Mouse (Mus musculus) heart, adult 2 months (tissue): ENCODE results near the gene Pnn. TPM values are rescaled to one million over a fixed set of nuclear protein-coding genes. Genes with fewer than 3 reads are reported as not detected.

ENCODE experiments used
- DNase-seq, 2 experiments: peaks; one replicate each; pipeline ENCODE4 v3.0.0; 2021
- H3K27ac ChIP-seq: fragments of 200-600 bp; 2 replicates; pipeline ENCODE4 v1.8.1; 2022
- H3K27me3 ChIP-seq: fragments of 200-500 bp; 2 replicates; pipeline ENCODE4 v1.6.1; 2012; ENCODE audit warnings: mild to moderate bottlenecking, low read length, inconsistent platforms, mixed read lengths; ENCODE audit not compliant: control insufficient read depth, insufficient read depth
- H3K36me3 ChIP-seq: fragments of 200-500 bp; 2 replicates; pipeline ENCODE4 v1.6.1; 2012; ENCODE audit warnings: low read length, inconsistent platforms; ENCODE audit not compliant: control insufficient read depth, insufficient read depth
- H3K4me1 ChIP-seq: fragments of 200-500 bp; 2 replicates; pipeline ENCODE4 v1.6.1; 2011; ENCODE audit warnings: low read length; ENCODE audit not compliant: control insufficient read depth, insufficient read depth
- H3K4me3 ChIP-seq: fragments of 200-600 bp; 2 replicates; pipeline ENCODE4 v1.8.1; 2022
- H3K79me2 ChIP-seq: fragments of 200-500 bp; replicated peaks from 2 replicates; pipeline ENCODE4 v1.6.1; 2012; ENCODE audit warnings: mild to moderate bottlenecking, inconsistent platforms, low read length, moderate library complexity, mixed read lengths; ENCODE audit not compliant: control insufficient read depth, insufficient read depth
- H3K9ac ChIP-seq: fragments of 200-500 bp; 2 replicates; pipeline ENCODE4 v1.6.1; 2012; ENCODE audit warnings: low read depth, mild to moderate bottlenecking, control low read depth, inconsistent platforms, low read length, mixed read lengths
- CTCF ChIP-seq: fragments of 200-600 bp; IDR thresholded peaks from 2 replicates; pipeline ENCODE4 v1.8.1; 2022; ENCODE audit warnings: antibody characterized with exemption, mild to moderate bottlenecking, moderate library complexity
- EP300 ChIP-seq: fragments of 200-500 bp; IDR thresholded peaks from 2 replicates; pipeline ENCODE4 v1.6.1; 2011; ENCODE audit warnings: low read depth, low read length, control low read depth; ENCODE audit not compliant: insufficient read depth
- POLR2A ChIP-seq: fragments of 200-500 bp; IDR thresholded peaks from 2 replicates; pipeline ENCODE4 v1.6.1; 2011; ENCODE audit warnings: mild to moderate bottlenecking, low read depth, low read length, control low read depth; ENCODE audit not compliant: insufficient read depth
- WGBS: fragments of 180-500 bp; shearing (Covaris S2); methylation state at CpG from one replicate; pipeline ENCODE4 v1.1.7; 2018; 5-methylcytosine and 5-hydroxymethylcytosine counted together
- intact Hi-C: fragments of 180-260 bp; cut with DNase I; formaldehyde crosslinking; loops from one replicate; pipeline ENCODE4 v1.15.1; 2025
- polyA plus RNA-seq: library from polyadenylated mRNA; depleted of rRNA; stranded (reverse); fragments of >200 nt; gene quantifications from 2 replicates; pipeline ENCODE4 v1.2.3, GENCODE M21; 2012
- total RNA-seq, 2 experiments: library from RNA; stranded (reverse); gene quantifications; 2 replicates each; pipeline ENCODE4 v1.2.3; 2021

Pnn gene
- total and polyA plus RNA-seq, 3 experiments: 7.6 to 27.0 (median 22.5) TPM

GRCm38 (mm10) chr12:59039971-59040844 is 26.5 kb upstream of the Pnn start:
- Histone ChIP-seq H3K4me1 (peaks cover 2% of the 10 kb centered on the region), H3K27me3 (no peaks in the 10 kb centered on the region), H3K79me2 (no peaks in the 10 kb centered on the region), H3K4me3 (peak overlapping the region; percentile 23; the same call in 1 of the 2 replicates), H3K9ac (peak overlapping the region; percentile 80), H3K27ac (peak overlapping the region; percentile 63), H3K36me3 (no peaks in the 10 kb centered on the region; the same call in none of the 2 replicates)
- TF ChIP-seq EP300 (0 out of 2 replicates have a peak, but pooled peaks have one; percentile 29), CTCF (no peak), POLR2A (peak; percentile 53; the same call in 1 of the 2 replicates)
- 14% methylated on average over 23 of the region's 23 CpGs for WGBS
- intact Hi-C loops: no loop called here
- peak; percentile 37 to 46 for DNase-seq

- TF ChIP-seq EP300: no peak
- TF ChIP-seq POLR2A: no peak
- TF ChIP-seq CTCF: no peak
- Histone ChIP-seq H3K9ac (no peak overlapping the region), H3K79me2 (no peaks in the 10 kb centered on the region), H3K27ac (no peak overlapping the region), H3K27me3 (no peaks in the 10 kb centered on the region), H3K4me3 (no peak overlapping the region), H3K4me1 (peaks cover 2% of the 10 kb centered on the region), H3K36me3 (no peaks in the 10 kb centered on the region; the same call in none of the 2 replicates)
- intact Hi-C loops: no loop called here
- 39% methylated on average over 7 of the region's 7 CpGs for WGBS
- DNase-seq: no peak
Observed at GRCm38 (mm10) chr12:59040851-59041250, 25.8 kb upstream of the Pnn start.

- Histone ChIP-seq H3K4me3 (no peak overlapping the region), H3K36me3 (peaks cover 6% of the 10 kb centered on the region), H3K4me1 (no peaks in the 10 kb centered on the region; the same call in 1 of the 2 replicates), H3K9ac (no peak overlapping the region), H3K27ac (no peak overlapping the region), H3K27me3 (no peaks in the 10 kb centered on the region), H3K79me2 (peaks cover 11% of the 10 kb centered on the region)
- no peak for DNase-seq
- no peak for TF ChIP-seq POLR2A
- no peak for TF ChIP-seq EP300
- no peak for TF ChIP-seq CTCF
- 85% methylated on average over 3 of the region's 3 CpGs for WGBS
- intact Hi-C loops: no loop called here
Observed at GRCm38 (mm10) chr12:59052470-59052869, 14.2 kb upstream of the Pnn start.

- H3K27me3 ChIP-seq: no peaks in the 10 kb centered on the region
- no peak overlapping the region for H3K4me3 ChIP-seq
- 75% methylated on average over 5 of the region's 5 CpGs for WGBS
- no peak overlapping the region for H3K9ac ChIP-seq
- no peak overlapping the region for H3K27ac ChIP-seq
- peaks cover 6% of the 10 kb centered on the region for H3K36me3 ChIP-seq
- intact Hi-C loops: no loop called here
- TF ChIP-seq CTCF (no peak), EP300 (no peak), POLR2A (no peak)
- no peak for DNase-seq
- H3K79me2 ChIP-seq: peaks cover 12% of the 10 kb centered on the region
- no peaks in the 10 kb centered on the region; the same call in 1 of the 2 replicates for H3K4me1 ChIP-seq
Observed at GRCm38 (mm10) chr12:59053166-59053565, 13.5 kb upstream of the Pnn start.

- intact Hi-C loops: no loop called here
Observed at GRCm38 (mm10) chr12:59053976-59054375, 12.7 kb upstream of the Pnn start.

More at GRCm38 (mm10) chr12:59053976-59054375, 12.7 kb upstream of the Pnn start:
- no peak overlapping the region for H3K9ac ChIP-seq
- peaks cover 15% of the 10 kb centered on the region for H3K79me2 ChIP-seq
- no peaks in the 10 kb centered on the region for H3K27me3 ChIP-seq
- peaks cover 2% of the 10 kb centered on the region; the same call in 1 of the 2 replicates for H3K4me1 ChIP-seq
- no peak for DNase-seq
- no peak overlapping the region for H3K4me3 ChIP-seq
- peaks cover 10% of the 10 kb centered on the region for H3K36me3 ChIP-seq
- H3K27ac ChIP-seq: no peak overlapping the region
- TF ChIP-seq POLR2A (no peak), EP300 (no peak), CTCF (no peak)
